Mouse (Mus musculus): ENCODE measurements at regions not wholly inside any gene's neighbourhood (a gene's known extent, or its start where the extent isn't known, plus 50 kb on each side); places are given as distances from the start of the nearest gene placed in this dataset.

- TF ChIP-seq GATA1 (IDR thresholded peaks at IDR 0.05; ENCODE audit: low read length) (no peak), TAL1 (IDR thresholded peaks at IDR 0.05; ENCODE audit: low read length) (no peak)
Observed at GRCm38 (mm10) chr12:110102186-110102585, 176.7 kb upstream of the Dio3 start.

Measured in erythroblast, embryonic 14.5 days (primary cell).